Mouse (Mus musculus) bone marrow, adult 2 months (tissue): Measurements from ENCODE around the gene Polr3c. TPM values are rescaled to one million over a fixed set of nuclear protein-coding genes. Genes with fewer than 3 reads are reported as not detected.
"Not testable (repeated sequence)": the region's sequence is repeated elsewhere in the genome, so short reads cannot be mapped to it uniquely, and the experiment has no call there.

Source experiments
- H3K27ac ChIP-seq: fragments of 200-500 bp; 2 replicates; pipeline ENCODE4 v1.5.1; 2012; ENCODE audit warnings: low read depth, mild to moderate bottlenecking, control low read depth, inconsistent platforms, low read length; ENCODE audit not compliant: control insufficient read depth, poor library complexity, insufficient read depth
- H3K4me1 ChIP-seq: fragments of 200-500 bp; 2 replicates; pipeline ENCODE4 v1.6.1; 2011; ENCODE audit warnings: low read length; ENCODE audit not compliant: control insufficient read depth, insufficient read depth
- H3K4me3 ChIP-seq: fragments of 200-500 bp; replicated peaks from 2 replicates; pipeline ENCODE3; 2011; ENCODE audit warnings: mild to moderate bottlenecking, low read depth, low read length, control low read depth; ENCODE audit not compliant: control insufficient read depth
- CTCF ChIP-seq: fragments of 200-500 bp; IDR thresholded peaks from 2 replicates; pipeline ENCODE4 v1.5.1; 2011; ENCODE audit warnings: low read length, control low read depth; ENCODE audit not compliant: control insufficient read depth, insufficient read depth
- POLR2A ChIP-seq: fragments of 200-500 bp; IDR thresholded peaks from 2 replicates; pipeline ENCODE4 v1.6.1; 2011; ENCODE audit warnings: low read depth, mild to moderate bottlenecking, control low read depth, low read length, borderline replicate concordance; ENCODE audit not compliant: control insufficient read depth
- WGBS: fragments of 180-500 bp; shearing (Covaris S2); methylation state at CpG from one replicate; pipeline ENCODE4 v1.1.7; 2018; 5-methylcytosine and 5-hydroxymethylcytosine counted together
- polyA plus RNA-seq: library from polyadenylated mRNA; stranded (reverse); fragments of >200 nt; gene quantifications from 2 replicates; pipeline ENCODE4 v1.2.4, GENCODE M21; 2011; ENCODE audit warnings: low replicate concordance; ENCODE audit not compliant: missing spikeins, insufficient read depth, insufficient read length

The Polr3c gene
- polyA plus RNA-seq, 1 experiment, result 26.5 TPM

DNA sequence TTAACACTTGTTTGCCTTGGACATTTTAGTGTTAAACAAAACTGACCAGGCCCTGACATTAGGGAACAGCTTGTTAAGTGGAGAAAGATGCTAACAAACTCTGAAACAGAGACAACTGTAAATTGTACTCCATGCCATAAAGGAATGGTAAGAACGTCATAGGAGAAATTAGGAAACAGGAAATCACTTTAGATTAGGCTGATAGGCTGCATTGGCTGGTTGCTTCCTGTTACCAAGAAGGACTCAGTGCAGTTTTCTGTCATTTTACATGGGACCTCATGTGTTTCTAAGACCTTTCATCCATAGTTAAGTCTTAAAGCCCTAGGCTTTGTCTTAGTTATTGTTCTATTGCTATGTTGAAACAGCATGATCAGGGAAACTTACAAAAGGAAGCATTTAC lies 19.4 kb upstream of the Polr3c start:
- no peaks in the 10 kb centered on the region; the same call in 1 of the 2 replicates for H3K4me1 ChIP-seq
- no peak overlapping the region for H3K4me3 ChIP-seq
- no peak overlapping the region for H3K27ac ChIP-seq
- 19% methylated on average over 1 of the region's 1 CpGs for WGBS
- TF ChIP-seq POLR2A (no peak), CTCF (no peak)

DNA sequence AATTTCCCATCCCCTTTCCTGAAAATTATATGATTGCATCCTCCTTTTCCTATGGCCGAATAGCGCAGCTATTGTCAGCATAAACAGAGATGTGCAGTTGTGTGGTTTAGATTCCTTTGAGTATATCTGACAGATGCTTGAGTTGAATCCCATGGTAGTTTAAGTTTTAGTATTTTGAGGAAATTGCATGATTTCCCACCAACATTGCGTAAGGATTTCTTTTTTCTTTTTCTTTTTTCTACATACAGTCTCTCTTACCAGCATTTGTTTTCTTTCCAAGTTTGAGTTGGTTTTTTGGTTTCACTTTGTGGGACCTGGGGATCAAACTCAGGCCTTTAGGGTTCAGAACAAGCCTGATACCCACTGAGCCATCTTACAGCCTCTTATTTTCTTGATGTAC lies 16.9 kb upstream of the Polr3c start:
- no peak overlapping the region for H3K27ac ChIP-seq
- 45% methylated on average over 3 of the region's 3 CpGs for WGBS
- TF ChIP-seq POLR2A (no peak), CTCF (no peak)

DNA sequence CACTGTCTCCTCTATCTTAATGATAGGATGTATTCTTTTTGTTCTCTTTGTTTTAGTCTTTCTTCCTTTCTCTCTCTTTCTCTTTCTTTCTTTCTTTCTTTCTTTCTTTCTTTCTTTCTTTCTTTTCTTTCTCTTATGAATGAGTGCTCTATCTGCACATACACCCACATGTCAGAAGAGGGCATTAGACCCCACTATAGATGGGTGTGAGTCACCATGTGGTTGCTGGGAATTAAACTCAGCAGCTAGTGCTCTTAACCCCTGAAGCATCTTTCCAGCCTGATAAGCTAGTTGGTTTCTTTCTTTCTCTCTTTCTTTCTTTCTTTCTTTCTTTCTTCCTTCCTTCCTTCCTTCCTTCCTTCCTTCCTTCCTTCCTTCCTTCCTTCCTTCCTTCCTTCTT lies 12.9 kb upstream of the Polr3c start:
- H3K4me1 ChIP-seq, H3K4me3 ChIP-seq: not testable (repeated sequence)

More for the DNA sequence above, 16.9 kb upstream of the Polr3c start:
- H3K4me1 ChIP-seq, result no peaks in the 10 kb centered on the region; the same call in 1 of the 2 replicates
- no peak overlapping the region for H3K4me3 ChIP-seq

DNA sequence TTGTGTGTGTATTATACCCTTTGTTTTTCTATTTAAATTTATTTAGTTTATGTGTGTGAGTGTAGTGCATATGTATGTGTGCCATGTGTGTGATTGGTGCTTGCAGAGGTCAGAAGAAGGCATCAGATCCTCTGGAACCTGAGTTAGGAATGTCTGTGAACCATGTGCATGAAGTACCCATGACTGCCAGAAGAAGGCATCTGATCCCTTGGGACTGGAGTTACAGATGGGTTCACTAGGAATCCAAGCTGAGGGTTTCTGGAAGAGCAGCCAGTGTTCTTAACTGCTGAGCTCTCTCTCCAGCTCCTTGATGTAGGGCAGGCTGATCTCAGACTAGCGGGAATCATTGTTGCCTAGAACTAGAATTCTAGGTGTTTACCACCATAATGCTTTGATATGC lies 10.6 kb upstream of the Polr3c start:
- Histone ChIP-seq H3K4me1 (peaks cover 3% of the 10 kb centered on the region; the same call in 1 of the 2 replicates), H3K4me3 (no peak overlapping the region), H3K27ac (no peak overlapping the region)
- TF ChIP-seq CTCF (no peak), POLR2A (no peak)
- 86% methylated on average over 1 of the region's 1 CpGs for WGBS

More for the DNA sequence above, 12.9 kb upstream of the Polr3c start:
- H3K27ac ChIP-seq, result not testable (repeated sequence)

DNA sequence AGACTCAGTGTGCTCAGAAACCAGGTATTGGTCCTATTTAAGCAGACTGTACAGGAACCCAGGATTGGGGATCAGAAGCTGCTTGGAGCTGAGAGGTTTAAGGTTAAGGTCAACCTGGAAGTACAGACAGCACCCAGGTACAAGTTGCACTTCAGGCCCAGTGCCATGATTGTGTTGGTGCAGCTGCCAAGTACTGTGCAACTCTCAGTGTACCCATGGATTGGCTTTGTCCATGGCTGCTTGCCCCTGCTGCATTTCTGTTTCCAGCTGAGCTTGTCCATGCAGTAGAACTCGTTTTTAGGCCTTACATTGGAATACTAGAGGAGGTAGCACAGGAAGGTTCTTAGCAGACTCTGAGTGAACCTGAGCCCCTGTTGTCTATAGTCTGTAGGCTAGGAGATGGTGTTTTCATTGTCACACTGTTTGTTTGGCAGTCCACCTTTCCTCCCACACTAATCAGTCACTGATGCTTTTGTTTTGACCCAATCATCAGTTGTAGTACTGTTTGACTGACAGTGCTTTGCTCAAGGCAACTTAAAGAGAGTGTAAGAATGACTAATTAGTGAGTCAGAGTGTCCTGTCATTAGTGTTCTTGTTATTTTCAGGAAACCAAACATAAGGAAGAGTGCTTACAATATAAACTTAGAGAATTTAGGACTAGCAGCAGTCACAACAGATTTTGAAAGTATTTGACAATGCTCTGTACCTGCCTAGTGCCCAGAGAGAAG lies 9.7 kb upstream of the Polr3c start:
- H3K4me1 ChIP-seq, result peaks cover 3% of the 10 kb centered on the region; the same call in 1 of the 2 replicates
- no peak for TF ChIP-seq CTCF
- no peak for TF ChIP-seq POLR2A
- H3K4me3 ChIP-seq, result no peak overlapping the region
- H3K27ac ChIP-seq, result no peak overlapping the region
- WGBS, result 58% methylated on average over 1 of the region's 1 CpGs

DNA sequence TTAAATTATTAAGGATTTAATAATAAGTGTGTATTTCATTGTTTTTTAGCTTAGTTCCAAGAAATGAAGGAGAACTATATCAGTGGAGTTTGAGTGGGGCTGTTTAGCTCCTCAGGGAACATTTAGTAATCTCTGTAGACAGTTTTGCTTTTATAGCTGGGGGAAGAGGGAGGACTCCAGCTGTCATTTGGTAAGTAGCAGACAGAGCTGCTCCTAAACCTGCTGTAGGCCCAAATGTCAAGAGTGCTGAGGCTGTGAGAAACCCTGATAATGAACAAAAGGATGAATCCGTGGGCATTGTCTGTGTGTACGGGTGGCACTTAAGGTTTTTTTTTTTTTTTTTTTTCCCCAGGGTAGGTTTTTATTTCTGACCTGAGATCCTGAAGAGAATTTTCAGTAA lies 7.8 kb upstream of the Polr3c start:
- no peak overlapping the region for H3K27ac ChIP-seq
- TF ChIP-seq CTCF (no peak), POLR2A (no peak)
- WGBS, result 89% methylated on average over 2 of the region's 2 CpGs
- H3K4me3 ChIP-seq, result no peak overlapping the region
- H3K4me1 ChIP-seq, result peaks cover 3% of the 10 kb centered on the region; the same call in 1 of the 2 replicates

DNA sequence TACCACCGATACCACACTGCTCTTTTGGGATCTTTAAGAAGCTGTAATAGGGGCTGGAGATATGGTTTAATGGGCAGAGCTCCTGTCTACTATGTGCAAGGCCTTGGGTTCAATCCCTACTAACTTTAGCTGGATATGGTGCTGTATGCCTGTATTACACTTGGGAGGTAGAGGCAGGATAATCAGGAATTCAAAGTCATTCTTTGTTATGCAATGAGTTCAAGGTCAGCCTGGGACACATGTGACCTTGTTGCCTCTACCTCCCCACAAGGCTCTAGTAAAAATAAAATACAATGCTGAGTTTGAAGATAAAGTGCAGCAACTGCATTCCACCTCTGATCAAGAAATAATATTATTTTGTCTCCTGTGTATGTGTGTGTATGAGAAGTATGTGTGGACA lies 6.6 kb upstream of the Polr3c start:
- Histone ChIP-seq H3K4me1 (peaks cover 2% of the 10 kb centered on the region; the same call in 1 of the 2 replicates), H3K4me3 (no peak overlapping the region), H3K27ac (no peak overlapping the region)
- WGBS, result 97% methylated on average over 1 of the region's 1 CpGs
- TF ChIP-seq CTCF (no peak), POLR2A (no peak)

DNA sequence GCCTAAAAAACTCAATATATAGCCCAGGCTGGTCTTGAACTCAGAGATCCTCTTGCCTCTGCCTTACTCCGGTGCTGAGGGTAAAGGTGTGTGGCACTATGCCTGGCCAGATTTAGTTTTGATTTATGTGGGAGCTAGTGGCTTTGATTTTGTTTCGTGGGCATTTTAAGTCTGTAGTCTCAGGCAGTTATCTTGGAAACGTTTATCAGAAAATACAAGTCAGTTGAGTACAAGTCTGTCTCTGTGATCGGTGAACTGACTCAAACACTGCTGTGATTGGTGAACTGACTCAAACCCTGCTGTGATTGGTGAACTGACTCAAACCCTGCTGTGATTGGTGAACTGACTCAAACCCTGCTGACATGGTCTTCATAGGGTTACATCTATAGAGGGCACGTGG lies 3.4 kb upstream of the Polr3c start:
- TF ChIP-seq CTCF, result no peak
- TF ChIP-seq POLR2A, result no peak
- H3K27ac ChIP-seq, result no peak overlapping the region
- no peak overlapping the region for H3K4me3 ChIP-seq
- H3K4me1 ChIP-seq, result peaks cover 2% of the 10 kb centered on the region; the same call in 1 of the 2 replicates
- 62% methylated on average over 5 of the region's 5 CpGs for WGBS

DNA sequence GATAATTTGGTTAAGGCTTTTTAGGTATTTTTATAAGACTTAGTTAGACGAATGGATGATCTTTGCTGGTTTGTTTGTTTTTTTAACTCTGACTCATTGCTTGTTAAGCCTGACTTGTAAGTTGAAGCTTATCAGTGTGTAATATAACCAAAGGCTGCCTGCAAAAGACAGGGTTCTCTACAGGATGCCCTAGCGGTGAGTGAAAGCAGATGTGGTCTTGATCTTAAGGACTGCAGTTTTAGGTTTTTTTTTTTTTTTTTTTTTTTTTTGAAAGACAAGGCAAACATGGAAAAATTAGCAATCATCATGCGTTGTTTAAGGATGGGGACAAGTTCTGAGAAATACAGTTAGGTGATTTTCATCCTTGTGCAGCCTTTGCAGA lies 2.0 kb upstream of the Polr3c start:
- 42% methylated on average over 3 of the region's 3 CpGs for WGBS
- Histone ChIP-seq H3K4me1 (peaks cover 1% of the 10 kb centered on the region; the same call in 1 of the 2 replicates), H3K27ac (no peak overlapping the region), H3K4me3 (no peak overlapping the region)
- TF ChIP-seq POLR2A, result no peak
- TF ChIP-seq CTCF, result no peak
